Mouse (Mus musculus) mesoderm, embryonic 11.5 days (tissue): Measurements from ENCODE around the gene Klk1b11.
"Not testable (repeated sequence)": the region's sequence is repeated elsewhere in the genome, so short reads cannot be mapped to it uniquely, and the experiment has no call there.

Experiments
- DNase-seq: peaks from one replicate; pipeline ENCODE4 v3.0.0-alpha.2; 2012; ENCODE audit warnings: low read depth, low spot score

Klk1b11 gene

GRCm38 (mm10) chr7:43995577-43995976 lies at the start of gene Klk1b11:
Gene Klk1b11, plus strand, starts transcription at chr7:43995877.
- DNase-seq = not testable (repeated sequence)

GRCm38 (mm10) chr7:43950364-43950763 lies 45.3 kb upstream of the Klk1b11 start, which contains the start of gene Klk1b8:
Gene Klk1b8, plus strand, starts transcription at chr7:43950664.
- no peak for DNase-seq

- no peak for DNase-seq
Measured at GRCm38 (mm10) chr7:43952703-43953102, 43.0 kb upstream of the Klk1b11 start.

GRCm38 (mm10) chr7:43966451-43966850 lies 29.2 kb upstream of the Klk1b11 start, which contains the start of gene Klk1b1:
Gene Klk1b1, plus strand, starts transcription at chr7:43966751.
- no peak for DNase-seq

- no peak for DNase-seq
Measured at GRCm38 (mm10) chr7:43967058-43967457, 28.6 kb upstream of the Klk1b11 start.

GRCm38 (mm10) chr7:43967612-43968011 lies 28.1 kb upstream of the Klk1b11 start:
- DNase-seq = no peak

GRCm38 (mm10) chr7:43975761-43976160 lies 19.9 kb upstream of the Klk1b11 start, which contains the start of gene Klk1b9:
Gene Klk1b9, plus strand, starts transcription at chr7:43976061.
- DNase-seq = not testable (repeated sequence)

GRCm38 (mm10) chr7:43985657-43986056 lies 10.0 kb upstream of the Klk1b11 start:
- DNase-seq = no peak

- not testable (repeated sequence) for DNase-seq
Measured at GRCm38 (mm10) chr7:43994821-43995220, 856 bp upstream of the Klk1b11 start.

GRCm38 (mm10) chr7:44004847-44005246 lies 9.2 kb downstream of the Klk1b11 start:
- no peak for DNase-seq

GRCm38 (mm10) chr7:44011868-44012267 lies 16.2 kb downstream of the Klk1b11 start, which contains the start of gene Klk1b26:
Gene Klk1b26, plus strand, starts transcription at chr7:44012168.
- not testable (repeated sequence) for DNase-seq

GRCm38 (mm10) chr7:44014666-44015065 lies 19.0 kb downstream of the Klk1b11 start:
- DNase-seq = not testable (repeated sequence)

- DNase-seq = no peak
Measured at GRCm38 (mm10) chr7:44015071-44015470, 19.4 kb downstream of the Klk1b11 start.
